Mouse (Mus musculus): ENCODE results near the gene Zdhhc14. TPM values are rescaled to one million over a fixed set of nuclear protein-coding genes. Genes with fewer than 3 reads are reported as not detected.

Gene Zdhhc14
- polyA plus RNA-seq, 1 experiment from 2014 or later: 1.6 TPM

DNA sequence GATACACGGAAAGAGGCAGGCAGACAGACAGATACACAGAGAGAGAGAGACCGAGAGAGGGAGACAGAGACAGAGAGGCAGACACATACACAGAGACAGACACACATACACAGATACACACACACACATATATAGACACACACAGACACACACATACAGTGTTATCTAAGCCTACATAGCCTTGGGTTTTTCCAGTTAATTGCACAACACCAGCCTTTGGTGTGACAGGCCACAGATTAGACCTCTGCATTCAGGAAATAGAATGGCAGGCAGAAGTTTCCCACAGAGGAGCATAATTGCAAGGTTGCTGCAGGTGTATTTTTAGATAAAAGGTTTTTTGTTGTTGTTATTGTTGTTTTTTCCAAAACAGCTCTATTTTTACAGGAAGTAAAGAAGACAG, 195.9 kb downstream of the Zdhhc14 start:
- WGBS (ENCODE audit: insufficient replicate concordance): 82% methylated on average over 2 of the region's 2 CpGs
- Histone ChIP-seq H3K9ac (ENCODE audit: low read depth, low read length) (no peak overlapping the region), H3K4me2 (no peak overlapping the region), H3K9me3 (replicated peaks; ENCODE audit: control insufficient read depth, low read length) (no peaks in the 10 kb centered on the region), H3K36me3 (ENCODE audit: control insufficient read depth, insufficient read depth, low read length) (no peaks in the 10 kb centered on the region), H3K27ac (ENCODE audit: low read depth, low read length) (no peak overlapping the region), H3K4me3 (ENCODE audit: low read depth, low read length) (no peak overlapping the region), H3K4me1 (ENCODE audit: control insufficient read depth, insufficient read depth, low read length) (no peaks in the 10 kb centered on the region), H3K27me3 (ENCODE audit: control insufficient read depth, insufficient read depth, low read length) (no peaks in the 10 kb centered on the region)
- no peak; the same call in 1 of the 2 replicates for ATAC-seq (replicated peaks; ENCODE audit: insufficient number of reproducible peaks, low FRiP score, low TSS enrichment)

GRCm38 (mm10) chr17:5688669-5689068, 196.3 kb downstream of the Zdhhc14 start:
- no peak overlapping the region for H3K9ac ChIP-seq (ENCODE audit: low read depth, low read length)

GRCm38 (mm10) chr17:5690746-5691535, 198.6 kb downstream of the Zdhhc14 start:
- no peak overlapping the region for H3K4me2 ChIP-seq
- 83% methylated on average over 8 of the region's 8 CpGs for WGBS (ENCODE audit: insufficient replicate concordance)
- no peak for ATAC-seq (replicated peaks; ENCODE audit: insufficient number of reproducible peaks, low FRiP score, low TSS enrichment)

More at GRCm38 (mm10) chr17:5688669-5689068, 196.3 kb downstream of the Zdhhc14 start:
- Histone ChIP-seq H3K9me3 (replicated peaks; ENCODE audit: control insufficient read depth, low read length) (no peaks in the 10 kb centered on the region), H3K4me2 (no peak overlapping the region), H3K27ac (ENCODE audit: low read depth, low read length) (no peak overlapping the region), H3K4me1 (ENCODE audit: control insufficient read depth, insufficient read depth, low read length) (no peaks in the 10 kb centered on the region), H3K27me3 (ENCODE audit: control insufficient read depth, insufficient read depth, low read length) (no peaks in the 10 kb centered on the region), H3K36me3 (ENCODE audit: control insufficient read depth, insufficient read depth, low read length) (no peaks in the 10 kb centered on the region), H3K4me3 (ENCODE audit: low read depth, low read length) (no peak overlapping the region)
- no peak for ATAC-seq (replicated peaks; ENCODE audit: insufficient number of reproducible peaks, low FRiP score, low TSS enrichment)

DNA sequence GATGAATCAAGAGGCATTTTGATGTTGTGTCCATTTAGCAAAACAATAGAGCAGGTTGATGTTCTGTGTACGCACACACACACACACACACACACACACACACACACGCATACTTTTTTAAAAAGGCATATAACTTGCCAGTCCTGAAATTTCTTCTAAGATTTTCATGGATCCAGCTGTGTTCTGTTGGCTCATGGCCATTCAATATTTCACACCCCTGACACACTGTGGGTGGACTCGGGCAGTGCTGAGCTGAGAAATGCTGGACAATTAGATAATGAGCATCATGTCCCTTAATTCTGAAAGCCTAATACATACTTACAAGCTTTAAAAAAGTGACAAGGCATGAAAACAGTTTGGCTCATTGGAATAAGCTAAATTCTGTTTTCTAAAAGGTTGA, 200.3 kb downstream of the Zdhhc14 start:
- Histone ChIP-seq H3K27ac (ENCODE audit: low read depth, low read length) (no peak overlapping the region), H3K27me3 (ENCODE audit: control insufficient read depth, insufficient read depth, low read length) (no peaks in the 10 kb centered on the region), H3K4me3 (ENCODE audit: low read depth, low read length) (no peak overlapping the region), H3K9me3 (replicated peaks; ENCODE audit: control insufficient read depth, low read length) (no peaks in the 10 kb centered on the region), H3K4me1 (ENCODE audit: control insufficient read depth, insufficient read depth, low read length) (no peaks in the 10 kb centered on the region), H3K4me2 (no peak overlapping the region), H3K36me3 (ENCODE audit: control insufficient read depth, insufficient read depth, low read length) (no peaks in the 10 kb centered on the region), H3K9ac (ENCODE audit: low read depth, low read length) (no peak overlapping the region)
- no peak for ATAC-seq (replicated peaks; ENCODE audit: insufficient number of reproducible peaks, low FRiP score, low TSS enrichment)
- WGBS (ENCODE audit: insufficient replicate concordance): 83% methylated on average over 3 of the region's 3 CpGs

More at GRCm38 (mm10) chr17:5690746-5691535, 198.6 kb downstream of the Zdhhc14 start:
- H3K27ac ChIP-seq (ENCODE audit: low read depth, low read length): no peak overlapping the region
- no peak overlapping the region for H3K9ac ChIP-seq (ENCODE audit: low read depth, low read length)
- no peaks in the 10 kb centered on the region for H3K9me3 ChIP-seq (replicated peaks; ENCODE audit: control insufficient read depth, low read length)
- no peaks in the 10 kb centered on the region for H3K4me1 ChIP-seq (ENCODE audit: control insufficient read depth, insufficient read depth, low read length)
- no peak overlapping the region for H3K4me3 ChIP-seq (ENCODE audit: low read depth, low read length)
- H3K27me3 ChIP-seq (ENCODE audit: control insufficient read depth, insufficient read depth, low read length): no peaks in the 10 kb centered on the region
- no peaks in the 10 kb centered on the region for H3K36me3 ChIP-seq (ENCODE audit: control insufficient read depth, insufficient read depth, low read length)

DNA sequence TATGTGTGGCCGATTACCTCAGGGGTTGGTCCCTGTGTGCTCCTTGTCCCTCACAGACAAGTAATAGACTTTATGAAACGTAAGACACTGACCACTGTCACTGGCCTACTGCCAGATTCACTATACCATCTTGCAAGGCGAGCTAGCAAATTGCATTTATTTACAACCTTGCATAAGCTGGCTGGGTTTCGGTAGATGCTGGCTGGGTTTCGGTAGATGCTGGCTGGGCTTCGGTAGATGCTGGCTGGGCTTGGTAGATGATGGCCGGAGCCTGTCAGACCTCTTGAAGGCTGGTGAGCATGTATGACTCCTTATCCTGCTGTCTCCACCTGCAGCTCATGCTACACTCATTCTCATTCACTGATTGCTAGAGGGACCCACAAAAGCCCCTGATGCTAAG, 200.9 kb downstream of the Zdhhc14 start:
- H3K4me3 ChIP-seq (ENCODE audit: low read depth, low read length): no peak overlapping the region
- no peak for ATAC-seq (replicated peaks; ENCODE audit: insufficient number of reproducible peaks, low FRiP score, low TSS enrichment)
- no peaks in the 10 kb centered on the region for H3K9me3 ChIP-seq (replicated peaks; ENCODE audit: control insufficient read depth, low read length)
- H3K27ac ChIP-seq (ENCODE audit: low read depth, low read length): no peak overlapping the region
- 0 out of 2 replicates have a peak, but pooled peaks cover 2% of the 10 kb centered on the region for H3K4me1 ChIP-seq (ENCODE audit: control insufficient read depth, insufficient read depth, low read length)
- no peak overlapping the region for H3K4me2 ChIP-seq
- no peak overlapping the region for H3K9ac ChIP-seq (ENCODE audit: low read depth, low read length)
- no peaks in the 10 kb centered on the region for H3K36me3 ChIP-seq (ENCODE audit: control insufficient read depth, insufficient read depth, low read length)
- no peaks in the 10 kb centered on the region for H3K27me3 ChIP-seq (ENCODE audit: control insufficient read depth, insufficient read depth, low read length)
- 82% methylated on average over 7 of the region's 7 CpGs for WGBS (ENCODE audit: insufficient replicate concordance)

GRCm38 (mm10) chr17:5698447-5699096, 206.2 kb downstream of the Zdhhc14 start:
- H3K36me3 ChIP-seq (ENCODE audit: control insufficient read depth, insufficient read depth, low read length): no peaks in the 10 kb centered on the region
- no peaks in the 10 kb centered on the region for H3K9me3 ChIP-seq (replicated peaks; ENCODE audit: control insufficient read depth, low read length)
- ATAC-seq (replicated peaks; ENCODE audit: insufficient number of reproducible peaks, low FRiP score, low TSS enrichment): no peak
- no peak overlapping the region for H3K4me2 ChIP-seq
- no peak overlapping the region for H3K9ac ChIP-seq (ENCODE audit: low read depth, low read length)
- H3K4me3 ChIP-seq (ENCODE audit: low read depth, low read length): no peak overlapping the region
- H3K27ac ChIP-seq (ENCODE audit: low read depth, low read length): no peak overlapping the region
- no peaks in the 10 kb centered on the region for H3K27me3 ChIP-seq (ENCODE audit: control insufficient read depth, insufficient read depth, low read length)
- 59% methylated on average over 7 of the region's 7 CpGs for WGBS (ENCODE audit: insufficient replicate concordance)
- 0 out of 2 replicates have a peak, but pooled peaks cover 2% of the 10 kb centered on the region for H3K4me1 ChIP-seq (ENCODE audit: control insufficient read depth, insufficient read depth, low read length)

DNA sequence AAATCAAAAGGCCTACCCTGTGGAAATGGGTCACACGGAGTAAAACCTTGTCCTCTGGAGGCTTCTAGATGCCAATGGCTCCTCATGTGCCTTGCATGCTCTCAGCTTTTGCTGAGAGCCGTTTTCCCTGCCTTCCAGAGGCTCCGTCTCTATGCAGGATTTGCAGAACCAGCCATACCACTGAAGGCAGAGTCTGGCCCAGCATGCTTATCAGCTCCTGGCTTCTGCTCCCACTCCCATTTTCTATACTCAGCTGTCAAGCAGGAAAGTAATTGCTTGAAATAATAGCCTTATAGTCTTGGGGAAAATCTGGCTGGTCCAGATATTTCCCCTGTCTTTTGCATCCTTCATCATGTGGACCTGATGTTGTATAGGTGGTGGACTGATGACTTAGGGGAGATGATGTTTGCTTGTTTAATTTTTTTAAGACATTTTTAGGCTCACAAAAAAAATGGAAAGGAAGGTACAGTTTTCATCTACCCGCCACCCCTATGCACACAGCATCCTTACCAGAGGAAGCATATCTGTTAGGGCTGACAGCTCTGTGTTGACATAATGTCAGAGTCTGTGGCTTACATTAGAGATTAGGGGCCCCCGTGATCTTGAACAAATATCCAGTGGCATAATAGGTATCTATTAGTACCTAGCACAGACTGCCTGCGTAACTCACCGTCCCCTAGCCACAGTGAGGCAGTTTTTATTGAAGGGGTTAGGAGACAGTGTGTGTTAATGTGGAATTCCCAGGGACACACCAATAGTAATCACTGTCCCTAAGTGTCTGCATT, 218.2 kb downstream of the Zdhhc14 start:
- Histone ChIP-seq H3K27ac (ENCODE audit: low read depth, low read length) (no peak overlapping the region), H3K9ac (ENCODE audit: low read depth, low read length) (no peak overlapping the region), H3K36me3 (ENCODE audit: control insufficient read depth, insufficient read depth, low read length) (no peaks in the 10 kb centered on the region), H3K4me3 (ENCODE audit: low read depth, low read length) (no peak overlapping the region), H3K9me3 (replicated peaks; ENCODE audit: control insufficient read depth, low read length) (no peaks in the 10 kb centered on the region), H3K4me2 (no peak overlapping the region), H3K4me1 (ENCODE audit: control insufficient read depth, insufficient read depth, low read length) (peaks cover 17% of the 10 kb centered on the region), H3K27me3 (ENCODE audit: control insufficient read depth, insufficient read depth, low read length) (0 out of 2 replicates have a peak, but pooled peaks cover 2% of the 10 kb centered on the region)
- 0 out of 2 replicates have a peak, but pooled peaks have one; percentile 52 for ATAC-seq (replicated peaks; ENCODE audit: insufficient number of reproducible peaks, low FRiP score, low TSS enrichment)
- WGBS (ENCODE audit: insufficient replicate concordance): 39% methylated on average over 7 of the region's 7 CpGs

- no peak for ATAC-seq (replicated peaks; ENCODE audit: insufficient number of reproducible peaks, low FRiP score, low TSS enrichment)
- H3K4me3 ChIP-seq (ENCODE audit: low read depth, low read length): no peak overlapping the region
- H3K9me3 ChIP-seq (replicated peaks; ENCODE audit: control insufficient read depth, low read length): no peaks in the 10 kb centered on the region
- no peak overlapping the region for H3K9ac ChIP-seq (ENCODE audit: low read depth, low read length)
- no peak overlapping the region for H3K4me2 ChIP-seq
- H3K4me1 ChIP-seq (ENCODE audit: control insufficient read depth, insufficient read depth, low read length): peaks cover 17% of the 10 kb centered on the region
- H3K27ac ChIP-seq (ENCODE audit: low read depth, low read length): no peak overlapping the region
- WGBS (ENCODE audit: insufficient replicate concordance): 54% methylated on average over 5 of the region's 5 CpGs
- H3K36me3 ChIP-seq (ENCODE audit: control insufficient read depth, insufficient read depth, low read length): no peaks in the 10 kb centered on the region
- H3K27me3 ChIP-seq (ENCODE audit: control insufficient read depth, insufficient read depth, low read length): 0 out of 2 replicates have a peak, but pooled peaks cover 2% of the 10 kb centered on the region
Measured at GRCm38 (mm10) chr17:5711861-5712260, 219.5 kb downstream of the Zdhhc14 start.

All from heart, embryonic 11.5 days (tissue).